Mouse (Mus musculus): Measurements from ENCODE around the gene Fancg.

- TF ChIP-seq POLR2A (IDR thresholded peaks at IDR 0.05; ENCODE audit: borderline replicate concordance, insufficient read depth, low read length) (no peak), CTCF (IDR thresholded peaks at IDR 0.05; ENCODE audit: borderline replicate concordance, insufficient read depth, low read depth, low read length) (no peak)
Measured at GRCm38 (mm10) chr4:43019176-43019575, 8.9 kb upstream of the Fancg start.

Measured in cerebellum, adult 2 months (tissue).